Mouse (Mus musculus): ENCODE results near the gene Hoxa9.

Hoxa9 gene

GRCm38 (mm10) chr6:52216691-52217458 is 14.0 kb downstream of the Hoxa9 start:
- DNase-seq (ENCODE audit: low spot score in 2 of 2), result no peak

GRCm38 (mm10) chr6:52215771-52216535 is 14.9 kb downstream of the Hoxa9 start:
- DNase-seq (ENCODE audit: low spot score in 2 of 2), result no peak

GRCm38 (mm10) chr6:52215070-52215469 is 15.8 kb downstream of the Hoxa9 start:
- DNase-seq (ENCODE audit: low spot score in 2 of 2), result no peak

- no peak for DNase-seq (ENCODE audit: low spot score in 2 of 2)
Measured at GRCm38 (mm10) chr6:52214271-52214670, 16.6 kb downstream of the Hoxa9 start.

- no peak for DNase-seq (ENCODE audit: low spot score in 2 of 2)
Measured at GRCm38 (mm10) chr6:52213119-52213986, 17.5 kb downstream of the Hoxa9 start, which contains the start of the genes Hoxa3 and Gm28308. Gene Hoxa3, minus strand, starts transcription at chr6:52213336. Gene Gm28308, minus strand, starts transcription at chr6:52213339.

DNA sequence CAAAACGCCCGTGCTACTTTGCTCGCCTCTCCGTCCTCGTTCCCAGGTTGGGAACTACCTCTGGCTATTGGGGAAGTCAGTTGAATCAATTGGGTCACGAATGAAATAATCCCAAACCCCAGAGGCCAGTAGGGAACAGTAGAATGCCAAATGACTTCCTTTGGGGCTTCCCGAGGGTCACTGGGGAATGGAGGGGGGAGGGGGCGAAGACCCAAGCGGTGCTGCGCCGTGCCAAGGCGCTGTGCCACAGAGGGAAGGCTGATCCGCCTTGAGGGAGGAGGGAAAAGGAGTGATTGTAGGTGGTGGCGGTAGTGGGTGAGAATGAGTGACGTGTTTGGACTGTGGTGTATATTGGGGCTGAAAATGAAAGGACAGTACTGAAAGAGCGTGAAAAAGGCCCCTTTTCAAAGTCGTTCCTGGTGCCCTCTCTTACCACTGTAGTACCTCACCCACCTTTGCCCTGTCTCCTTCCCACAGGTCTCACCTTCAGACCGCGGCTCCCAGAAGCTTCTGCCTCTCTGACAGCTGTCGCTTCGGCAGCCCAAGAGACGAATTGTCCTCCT is 18.3 kb downstream of the Hoxa9 start:
- DNase-seq (ENCODE audit: low spot score in 2 of 2), result no peak

DNA sequence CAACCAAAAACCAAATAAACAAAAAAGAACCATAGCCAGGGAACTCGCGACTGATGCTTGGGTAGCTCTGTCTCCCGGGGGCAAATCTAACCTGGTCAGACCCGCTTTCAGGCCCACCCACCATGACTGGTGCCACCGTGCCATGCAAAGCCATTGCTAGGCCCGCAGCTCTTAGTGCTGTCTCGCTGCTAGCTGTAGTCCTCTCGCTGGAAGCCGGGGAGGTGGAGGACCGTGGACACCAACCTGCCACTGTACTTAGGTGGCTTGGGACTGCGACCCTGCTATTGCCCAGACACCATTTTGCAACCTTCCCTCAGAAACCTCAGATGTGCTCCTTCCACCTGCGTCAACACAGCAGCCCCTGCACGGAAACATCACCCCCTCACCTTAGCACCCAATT is 18.9 kb downstream of the Hoxa9 start:
- no peak for DNase-seq (ENCODE audit: low spot score in 2 of 2)

DNA sequence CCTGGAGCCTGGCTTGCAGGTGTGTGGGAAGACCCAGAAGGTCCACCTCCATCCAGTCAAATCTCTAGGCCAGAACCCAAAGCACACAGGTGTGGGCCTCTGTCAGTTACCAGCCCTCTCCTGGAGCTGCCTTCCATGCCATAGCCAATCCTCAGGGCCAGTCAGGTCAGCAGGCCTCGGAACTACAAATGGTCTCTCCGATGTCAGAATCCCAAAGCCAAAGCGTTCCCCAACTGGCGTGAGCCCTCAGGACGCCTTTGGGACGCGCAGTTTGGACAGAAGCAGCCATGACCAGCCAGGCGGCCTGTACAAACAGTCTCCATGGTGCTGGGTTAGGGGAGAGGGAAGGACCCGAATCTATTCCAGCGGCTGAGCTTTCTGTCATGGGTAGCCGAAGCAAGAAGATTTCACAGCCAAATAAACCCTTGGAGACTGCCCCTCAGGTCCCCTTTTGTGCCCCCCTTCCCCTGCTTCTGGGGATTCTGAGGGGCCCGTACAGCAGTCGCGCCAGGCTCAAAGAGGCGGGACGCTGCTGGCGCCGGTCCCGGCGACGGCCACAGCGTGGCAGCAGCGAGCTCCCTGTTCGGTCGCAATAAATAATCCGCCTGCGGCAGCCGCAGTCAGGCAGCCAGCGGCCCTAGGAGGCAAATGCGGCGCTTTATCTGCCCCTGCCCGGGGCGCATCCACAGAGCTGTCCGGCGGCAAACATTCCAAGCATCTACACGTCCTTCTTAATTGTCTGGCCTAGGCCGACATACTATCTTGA is 19.5 kb downstream of the Hoxa9 start:
- DNase-seq (ENCODE audit: low spot score in 2 of 2), result peak in 1 of 2 experiments; percentile 56

DNA sequence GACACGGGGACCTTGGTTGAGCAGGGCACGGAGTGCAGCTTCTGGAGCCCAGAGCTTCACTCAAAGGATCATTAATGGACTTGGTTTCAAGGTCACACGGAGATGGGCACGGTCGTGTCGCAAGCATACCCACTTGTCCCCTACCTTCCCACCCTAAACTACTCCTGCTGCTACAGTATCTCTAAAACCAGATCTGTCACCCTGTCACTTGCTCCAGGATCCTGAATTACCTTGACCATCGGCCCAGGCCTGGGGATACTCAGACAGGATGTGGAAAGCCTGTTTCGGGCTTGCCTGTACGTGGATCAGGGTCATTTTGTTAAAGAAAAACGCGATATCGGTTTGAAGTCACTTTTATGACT is 21.2 kb downstream of the Hoxa9 start:
- no peak for DNase-seq (ENCODE audit: low spot score in 2 of 2)

DNA sequence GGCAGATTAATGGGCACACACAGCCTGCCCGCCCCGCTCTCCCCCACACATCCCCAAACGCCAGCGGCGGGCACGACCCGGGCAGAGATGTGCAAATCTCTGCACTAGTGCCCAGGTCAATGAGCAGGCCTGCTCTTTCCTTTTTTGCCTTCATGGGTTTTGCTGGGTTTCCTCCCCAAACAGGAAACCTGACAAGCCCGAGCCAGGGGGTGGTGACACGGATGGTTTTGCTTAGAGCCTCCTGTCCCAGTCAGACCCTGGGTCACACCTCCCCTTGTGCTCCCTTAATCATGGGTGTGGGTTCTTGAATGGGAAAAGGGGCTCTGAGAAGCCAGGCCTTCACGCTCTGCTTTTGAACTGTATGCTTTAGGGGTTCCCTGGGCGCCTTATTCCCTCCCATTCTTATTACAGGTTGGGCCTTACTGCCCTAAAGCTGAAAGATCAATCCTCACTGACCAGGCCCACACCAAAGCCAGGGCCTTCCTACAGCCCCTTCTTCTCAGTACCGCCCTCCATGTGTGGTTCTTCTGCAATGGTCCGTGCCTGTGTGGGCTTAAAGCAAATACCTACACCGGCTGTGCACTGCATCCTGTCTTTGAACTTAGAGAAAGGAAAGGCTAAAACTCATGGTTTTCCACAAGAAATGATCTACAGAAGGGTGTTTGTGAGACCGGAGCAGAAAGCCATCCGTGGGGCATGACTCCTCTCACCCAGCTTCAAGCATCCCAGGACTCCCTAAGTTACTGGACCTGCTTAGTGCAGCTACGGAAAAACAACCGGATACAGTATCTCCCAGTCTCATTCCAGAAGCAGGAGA is 21.8 kb downstream of the Hoxa9 start:
- no peak for DNase-seq (ENCODE audit: low spot score in 2 of 2)

GRCm38 (mm10) chr6:52208072-52208867 is 22.6 kb downstream of the Hoxa9 start, which contains the start of gene Hoxa6:
Gene Hoxa6, minus strand, starts transcription at chr6:52208722.
- DNase-seq (ENCODE audit: low spot score in 2 of 2), result no peak

GRCm38 (mm10) chr6:52207684-52207976 is 23.3 kb downstream of the Hoxa9 start:
- no peak for DNase-seq (ENCODE audit: low spot score in 2 of 2)

GRCm38 (mm10) chr6:52206882-52207683 is 23.8 kb downstream of the Hoxa9 start:
- no peak for DNase-seq (ENCODE audit: low spot score in 2 of 2)

DNA sequence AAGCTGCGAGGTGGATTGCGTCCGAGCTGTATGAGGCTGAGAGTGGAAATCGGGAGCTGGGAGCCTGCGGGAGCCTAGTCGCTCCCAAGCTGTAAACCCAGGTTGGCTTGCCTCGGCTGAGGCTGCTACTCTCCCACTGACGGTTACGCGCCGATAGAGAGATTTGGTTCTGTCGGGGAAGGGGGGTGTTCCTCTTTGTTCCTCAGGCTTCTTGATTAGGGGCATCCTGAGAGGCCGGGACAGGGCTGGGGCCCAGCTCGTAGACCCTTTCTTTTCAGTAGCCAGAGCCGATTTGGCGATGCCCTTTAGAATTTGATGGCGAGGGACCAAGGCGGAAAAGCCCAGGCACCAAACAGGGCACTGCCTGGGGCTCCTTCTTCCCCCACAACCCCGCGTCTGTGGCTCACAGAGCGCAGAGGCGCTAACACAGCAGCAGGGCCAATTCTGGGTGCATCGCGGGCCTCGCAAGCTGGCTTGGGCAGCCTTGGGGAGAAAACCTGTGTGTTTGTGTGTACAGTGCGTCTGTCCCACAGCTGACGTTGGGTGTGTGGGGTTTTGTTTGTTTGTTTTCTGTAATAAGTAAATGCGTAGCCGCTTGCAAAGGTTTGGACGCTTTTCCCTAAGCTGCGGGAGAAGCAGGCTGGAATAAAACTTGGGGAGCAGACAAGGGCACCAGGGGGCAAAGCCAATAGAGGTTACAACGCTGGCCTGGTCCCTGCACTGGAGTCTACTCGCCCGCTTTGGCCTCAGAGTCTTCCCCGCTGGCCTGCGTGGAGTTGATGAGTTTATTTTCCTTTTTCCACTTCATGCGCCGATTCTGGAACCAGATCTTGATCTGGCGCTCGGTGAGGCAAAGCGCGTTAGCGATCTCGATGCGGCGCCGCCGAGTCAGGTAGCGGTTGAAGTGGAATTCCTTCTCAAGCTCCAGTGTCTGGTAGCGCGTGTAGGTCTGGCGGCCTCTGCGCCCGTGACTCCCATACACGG is 25.0 kb downstream of the Hoxa9 start:
- no peak for DNase-seq (ENCODE audit: low spot score in 2 of 2)

DNA sequence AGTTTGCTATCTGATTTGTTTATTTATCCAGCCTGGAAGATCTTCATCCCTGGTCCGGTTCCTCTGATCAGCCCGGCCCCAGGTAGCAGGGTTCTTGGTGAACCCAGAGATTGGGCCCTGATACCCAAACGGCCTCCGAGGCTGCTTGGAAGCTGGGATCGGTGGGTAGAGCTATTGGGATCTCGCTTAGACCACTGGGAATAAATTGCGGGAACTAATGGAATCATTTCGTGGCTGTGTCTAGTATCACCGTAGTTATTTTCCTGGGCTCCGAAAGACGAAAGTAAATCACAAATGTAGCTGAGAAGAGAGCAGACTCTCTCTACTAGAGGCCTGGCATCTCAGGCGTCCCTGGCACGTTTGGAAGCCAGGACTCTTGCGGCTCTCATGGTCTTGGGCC is 25.7 kb downstream of the Hoxa9 start:
- DNase-seq (ENCODE audit: low spot score in 2 of 2), result peak in 1 of 2 experiments; percentile 1

DNA sequence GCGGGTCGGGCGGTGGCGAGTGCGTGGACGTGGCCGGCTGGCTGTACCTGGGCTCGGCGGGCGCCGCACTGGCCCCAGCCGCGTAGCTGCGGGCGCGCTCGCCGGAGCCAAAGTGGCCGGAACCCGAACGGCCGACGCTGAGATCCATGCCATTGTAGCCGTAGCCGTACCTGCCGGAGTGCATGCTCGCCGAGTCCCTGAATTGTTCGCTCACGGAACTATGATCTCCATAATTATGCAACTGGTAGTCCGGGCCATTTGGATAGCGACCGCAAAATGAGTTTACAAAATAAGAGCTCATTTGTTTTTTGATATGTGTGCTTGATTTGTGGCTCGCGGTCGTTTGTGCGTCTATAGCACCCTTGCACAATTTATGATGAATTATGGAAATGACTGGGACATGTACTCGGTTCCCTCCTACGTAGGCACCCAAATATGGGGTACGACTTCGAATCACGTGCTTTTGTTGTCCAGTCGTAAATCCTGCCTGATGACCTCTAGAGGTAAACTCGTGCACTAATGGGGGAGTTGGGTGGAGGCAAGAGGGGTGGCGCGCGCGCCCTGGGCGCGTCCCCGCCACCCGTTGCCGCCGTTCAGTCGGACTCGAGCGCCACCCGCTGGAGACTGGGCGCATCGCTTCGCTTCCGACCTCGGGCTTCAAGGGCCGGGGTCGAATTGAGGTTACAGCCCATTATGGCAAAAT is 26.7 kb downstream of the Hoxa9 start, which contains the start of gene Hoxa5:
Gene Hoxa5, minus strand, starts transcription at position 538 of the 703 bp plus-strand sequence.
- no peak for DNase-seq (ENCODE audit: low spot score in 2 of 2)

All from frontal cortex, postnatal 36 days (tissue).